ENCODE assay signal across 8 mouse cellular contexts in genomic region chr2:131492596-131493139, GRCm38 (mm10). TPM values are rescaled to one million over a fixed set of nuclear protein-coding genes. Genes with fewer than 3 reads are reported as not detected.
DNase-seq lines count a peak whose midpoint lies in the region; ATAC-seq lines count a peak whose summit lies in the region.

No protein-coding gene starts in this region.

- DNase-seq in spleen, postnatal 4 days (ENCODE audit: low spot score in 2 of 2), result peak; percentile 21 to 71
- DNase-seq in spleen, postnatal 36 days (ENCODE audit: low spot score in 2 of 2), result no peak
- DNase-seq in cerebellum, postnatal 36 days, result no peak
- no peak for DNase-seq in layer of hippocampus, adult 18-20 months (ENCODE audit: low spot score in 2 of 2)

- peak overlapping the region; percentile 98 for H3K4me2 ChIP-seq in limb, embryonic 13.5 days (replicated peaks)
- H3K4me2 ChIP-seq in stomach, embryonic 16.5 days (ENCODE audit: low read depth, low read length), result peak overlapping the region; percentile 95

- H3K27ac ChIP-seq in limb, embryonic 13.5 days, result peak overlapping the region; percentile 77; the same call in 1 of the 2 replicates
- peak overlapping the region; percentile 73; the same call in 1 of the 2 replicates for H3K27ac ChIP-seq in stomach, embryonic 16.5 days (ENCODE audit: low read length)

- H3K9ac ChIP-seq in limb, embryonic 13.5 days, result peak overlapping the region; percentile 95
- H3K9ac ChIP-seq in stomach, embryonic 16.5 days (ENCODE audit: low read length), result peak overlapping the region; percentile 91

- no peaks in the 10 kb centered on the region for H3K9me3 ChIP-seq in erythroblast, embryonic 14.5 days (ENCODE audit: control insufficient read depth, low read length)
- no peaks in the 10 kb centered on the region for H3K9me3 ChIP-seq in limb, embryonic 13.5 days
- H3K9me3 ChIP-seq in stomach, embryonic 16.5 days (replicated peaks; ENCODE audit: control insufficient read depth, low read length), result no peaks in the 10 kb centered on the region

- peaks cover 50% of the 10 kb centered on the region for H3K36me3 ChIP-seq in erythroblast, embryonic 14.5 days (ENCODE audit: control insufficient read depth)
- H3K36me3 ChIP-seq in limb, embryonic 13.5 days, result no peaks in the 10 kb centered on the region
- no peaks in the 10 kb centered on the region for H3K36me3 ChIP-seq in stomach, embryonic 16.5 days (ENCODE audit: control insufficient read depth, insufficient read depth, low read length)

- peaks cover 78% of the 10 kb centered on the region for H3K4me1 ChIP-seq in erythroblast, embryonic 14.5 days (ENCODE audit: control insufficient read depth)
- H3K4me1 ChIP-seq in limb, embryonic 13.5 days, result peaks cover 63% of the 10 kb centered on the region
- peaks cover 18% of the 10 kb centered on the region for H3K4me1 ChIP-seq in stomach, embryonic 16.5 days (ENCODE audit: control insufficient read depth, insufficient read depth, low read length)

- ATAC-seq in erythroblast, adult 5-6 weeks (replicated peaks; ENCODE audit: low FRiP score, poor library complexity, severe bottlenecking), result no peak
- ATAC-seq in limb, embryonic 13.5 days (ENCODE audit: low FRiP score, low read depth), result no peak
- ATAC-seq in stomach, embryonic 16.5 days (ENCODE audit: insufficient read depth, low FRiP score), result no peak

- peak overlapping the region; percentile 100 for H3K4me3 ChIP-seq in erythroblast, embryonic 14.5 days (replicated peaks)
- peak overlapping the region; percentile 95 for H3K4me3 ChIP-seq in limb, embryonic 13.5 days
- peak overlapping the region; percentile 84 for H3K4me3 ChIP-seq in stomach, embryonic 16.5 days (replicated peaks; ENCODE audit: low read length)

- H3K27me3 ChIP-seq in erythroblast, embryonic 14.5 days (ENCODE audit: control insufficient read depth), result peaks cover 8% of the 10 kb centered on the region
- H3K27me3 ChIP-seq in limb, embryonic 13.5 days, result no peaks in the 10 kb centered on the region
- H3K27me3 ChIP-seq in stomach, embryonic 16.5 days (ENCODE audit: control insufficient read depth, insufficient read depth, low read length), result no peaks in the 10 kb centered on the region

- 7% methylated on average over 10 of the region's 10 CpGs for WGBS in limb, embryonic 13.5 days
- WGBS in stomach, embryonic 16.5 days, result 20% methylated on average over 10 of the region's 10 CpGs

RNA-seq across cellular contexts. Expression of gene Smox, which starts 1.4 kb away (rescaled TPM):
- polyA plus RNA-seq in erythroblast, embryonic 14.5 days (2012), result 178 and 191 TPM in 2 replicates
- total RNA-seq in erythroblast, adult 5-6 weeks (2015; ENCODE audit: low replicate concordance), result 250 and 267 TPM in 2 replicates
- 332 and 572 TPM in 2 replicates for total RNA-seq in erythroblast, adult 5-6 weeks (2017; ENCODE audit: low replicate concordance)
- 70.6 and 72.6 TPM in 2 replicates for polyA plus RNA-seq in limb, embryonic 13.5 days (2015; fragmentation: Nextera tagmentation; extraction: Ambion mirVana)
- polyA plus RNA-seq in stomach, embryonic 16.5 days (2015; fragmentation: Nextera tagmentation; extraction: Ambion mirVana), result 35.7 and 38.6 TPM in 2 replicates
- total RNA-seq in layer of hippocampus, adult 18-20 months (2021), result 10 to 100 TPM; 77.1 to 86.9 TPM

Comparison
In these comparisons a context has a peak if more than half of its experiments do, and no peak if none do; other contexts are left out.
1. DNase-seq: peak in spleen, postnatal 4 days (2 of 2); none in spleen, postnatal 36 days (0 of 2), cerebellum, postnatal 36 days (0 of 2) and layer of hippocampus, adult 18-20 months (0 of 2).
2. Peak in every context shown above with its lines, with median percentiles within 50 percentile points of each other: H3K4me3 ChIP-seq.